Mouse (Mus musculus) spleen, adult 2 months (tissue): ENCODE data around the gene Nck2.

Experiments
- CTCF ChIP-seq: fragments of 200-500 bp; IDR thresholded peaks from 2 replicates; pipeline ENCODE4 v1.5.1; 2011; ENCODE audit warnings: mild to moderate bottlenecking, inconsistent platforms; ENCODE audit not compliant: insufficient read depth, insufficient read length, insufficient replicate concordance; ENCODE audit errors: extremely low read depth
- POLR2A ChIP-seq: fragments of 200-500 bp; IDR thresholded peaks from 2 replicates; pipeline ENCODE4 v1.6.1; 2011; ENCODE audit warnings: low read depth, low read length, inconsistent platforms

DNA sequence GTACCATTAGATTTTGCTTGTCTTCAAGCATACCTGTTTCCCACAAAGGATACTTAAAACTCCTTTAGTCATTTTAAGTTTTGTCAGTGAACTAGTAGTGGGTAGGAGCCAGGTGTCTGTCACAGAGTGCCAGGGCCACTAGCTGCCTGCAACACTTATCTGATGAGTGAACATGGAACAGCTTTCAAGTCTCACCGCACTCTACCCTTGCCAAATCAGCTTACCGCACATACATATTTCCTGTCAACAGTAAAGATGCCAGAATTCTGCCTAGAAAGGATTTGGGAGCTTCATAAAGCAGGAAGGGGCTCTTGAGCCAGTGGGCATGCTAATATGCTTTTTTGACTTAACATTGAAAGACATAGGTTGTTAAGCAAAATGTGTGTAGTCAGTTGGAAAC, 94.3 kb downstream of the Nck2 start:
- TF ChIP-seq POLR2A (no peak), CTCF (no peak)
